Mouse (Mus musculus) CD8-positive naive resting alpha-beta T cell, adult 2 months (primary cell): ENCODE data around the gene 1700011L22Rik.

Experiments
- DNase-seq, 2 experiments: peaks; one replicate each; pipeline ENCODE4 v3.0.0; 2022; ENCODE audit warnings: low read depth in 2 of 2, low spot score in 2 of 2

Gene 1700011L22Rik

GRCm38 (mm10) chr8:79248470-79248869 lies at the start of gene 1700011L22Rik:
Gene 1700011L22Rik (minus strand): TSS chr8:79248570.
- no peak for DNase-seq

GRCm38 (mm10) chr8:79297763-79298162 lies 49.4 kb upstream of the 1700011L22Rik start:
- no peak for DNase-seq

DNA sequence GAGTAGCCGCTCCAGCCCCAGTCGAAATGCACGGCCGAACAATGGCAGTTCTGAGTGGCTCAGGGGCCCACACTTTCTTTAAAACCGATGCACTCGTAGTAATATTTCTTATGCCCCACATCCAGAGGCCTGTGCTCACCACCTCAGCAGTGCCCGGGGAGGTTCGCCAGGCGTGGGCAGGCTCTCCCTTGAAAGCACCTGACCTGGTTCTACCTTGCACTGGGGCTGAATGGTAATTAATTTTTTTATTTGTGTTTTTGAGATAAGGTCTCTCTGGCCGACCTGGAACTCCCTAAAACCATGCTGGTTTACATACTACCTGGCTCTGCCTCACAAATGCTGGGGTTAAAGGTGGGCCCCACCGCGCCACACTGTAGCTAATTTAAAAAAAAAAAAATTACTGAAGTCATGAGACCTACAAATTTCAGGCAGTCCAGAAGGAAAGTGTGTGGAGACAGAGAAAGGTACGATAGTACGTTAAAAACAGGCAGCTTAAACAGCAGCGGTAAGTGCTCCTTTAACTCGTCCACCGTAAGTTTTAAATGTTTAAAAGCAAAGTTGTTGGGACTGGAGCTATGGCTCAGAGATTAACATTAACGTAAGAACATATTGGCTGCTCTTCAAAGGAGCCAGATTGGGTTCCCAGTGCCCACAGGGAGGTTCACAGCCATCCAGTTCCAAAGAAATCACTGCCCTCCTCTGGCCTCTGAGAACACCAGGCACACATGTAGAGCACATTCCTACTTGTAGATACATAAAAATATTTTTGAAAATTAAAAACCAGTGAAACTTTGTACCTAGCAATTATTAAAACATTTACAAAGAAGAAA lies 47.1 kb upstream of the 1700011L22Rik start:
- DNase-seq, result no peak

DNA sequence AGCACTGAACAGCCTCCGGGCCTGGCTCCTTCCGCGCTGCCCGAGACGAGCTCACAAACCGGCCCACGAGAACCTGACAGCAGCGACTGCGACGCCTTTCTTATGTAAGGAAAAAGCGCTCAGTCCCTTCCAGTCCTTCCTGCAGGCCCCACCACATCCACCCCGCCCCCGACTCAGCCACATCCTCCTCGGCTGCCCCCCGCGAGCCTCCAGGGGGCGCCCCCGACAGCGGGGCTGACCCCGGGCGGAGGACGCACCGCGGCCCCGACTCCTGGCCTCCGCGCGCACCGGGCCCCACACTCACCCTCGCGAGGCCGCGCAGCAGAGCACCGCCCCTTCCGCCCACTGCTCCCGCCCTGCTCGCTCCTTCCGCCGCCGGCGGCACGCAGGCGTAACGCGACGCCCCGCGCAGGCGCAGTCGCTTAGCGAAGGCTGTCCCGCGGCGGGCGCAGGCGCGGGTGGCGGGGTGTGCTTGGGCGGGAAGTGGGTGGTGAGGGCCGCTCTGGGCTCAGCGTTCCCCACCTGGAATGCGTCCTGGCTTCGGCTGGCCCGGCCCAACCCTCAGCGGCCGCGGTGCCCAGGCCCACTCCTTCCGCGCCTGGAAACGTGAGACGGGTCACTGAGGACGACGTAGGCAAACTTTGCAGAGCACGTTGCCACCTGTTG lies 46.4 kb upstream of the 1700011L22Rik start, which contains the start of gene Mmaa:
Mmaa (minus strand) TSS at position 328 of the 666 bp plus-strand sequence.
- DNase-seq, result peak; percentile 97 to 98

DNA sequence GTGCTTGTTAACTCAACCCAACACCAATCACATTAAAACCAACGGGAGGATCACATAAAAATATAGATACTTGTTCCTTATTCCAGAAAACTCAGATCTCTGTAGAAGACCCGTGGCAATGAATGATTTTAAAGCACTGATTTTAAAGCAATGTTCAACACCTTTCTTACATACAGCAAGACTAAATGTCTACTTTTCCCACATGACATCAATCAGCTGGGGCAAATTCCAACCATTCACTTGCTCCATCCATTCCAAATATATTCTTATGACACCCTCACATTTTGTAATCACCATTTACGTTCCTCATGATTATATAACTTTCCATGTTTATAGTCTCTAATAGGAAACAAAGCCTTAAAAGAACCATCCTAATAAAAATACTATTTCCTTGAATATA lies 45.5 kb upstream of the 1700011L22Rik start:
- DNase-seq, result no peak

- DNase-seq, result no peak
Measured at GRCm38 (mm10) chr8:79292712-79293264, 44.4 kb upstream of the 1700011L22Rik start.

DNA sequence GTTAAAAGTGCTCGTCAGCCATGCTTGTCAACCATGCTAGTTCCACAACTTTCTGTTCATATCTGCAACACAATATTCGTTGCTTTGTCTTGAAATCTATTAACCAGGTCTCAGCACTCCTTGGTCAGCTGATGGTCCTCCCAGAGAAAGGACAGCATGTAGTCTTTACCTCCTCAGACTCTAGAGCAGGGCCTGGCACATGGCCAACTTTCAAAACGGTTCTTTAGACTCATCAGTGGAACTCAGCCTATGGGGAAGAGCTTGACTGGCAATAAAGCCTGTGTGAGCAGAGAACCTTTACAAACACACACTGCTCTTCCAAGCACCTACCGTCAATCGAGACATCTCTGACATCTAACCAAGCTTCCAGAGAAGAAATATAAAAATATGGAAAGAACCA lies 41.2 kb upstream of the 1700011L22Rik start:
- DNase-seq, result no peak

GRCm38 (mm10) chr8:79288681-79289080 lies 40.3 kb upstream of the 1700011L22Rik start:
- DNase-seq, result no peak

DNA sequence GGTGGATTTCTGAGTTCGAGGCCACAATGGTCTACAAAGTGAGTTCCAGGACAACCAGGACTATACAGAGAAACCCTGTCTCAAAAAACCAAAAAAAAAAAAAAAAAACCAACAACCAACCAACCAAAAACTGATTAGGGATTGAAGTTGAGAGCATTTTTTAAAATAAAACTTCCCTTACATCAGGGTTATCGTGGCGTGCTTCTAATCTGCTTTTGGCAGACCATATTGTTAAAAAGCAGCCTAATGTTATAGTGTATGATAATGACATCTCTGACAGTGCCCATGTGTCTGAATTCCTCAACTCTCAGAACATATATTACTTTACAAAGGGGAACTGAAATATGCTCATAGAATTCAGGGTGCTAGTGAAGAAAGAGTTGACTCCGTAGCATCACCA lies 39.9 kb upstream of the 1700011L22Rik start:
- DNase-seq, result no peak

GRCm38 (mm10) chr8:79286424-79286823 lies 38.1 kb upstream of the 1700011L22Rik start:
- no peak for DNase-seq

- DNase-seq, result no peak
Measured at GRCm38 (mm10) chr8:79284626-79285025, 36.3 kb upstream of the 1700011L22Rik start.

DNA sequence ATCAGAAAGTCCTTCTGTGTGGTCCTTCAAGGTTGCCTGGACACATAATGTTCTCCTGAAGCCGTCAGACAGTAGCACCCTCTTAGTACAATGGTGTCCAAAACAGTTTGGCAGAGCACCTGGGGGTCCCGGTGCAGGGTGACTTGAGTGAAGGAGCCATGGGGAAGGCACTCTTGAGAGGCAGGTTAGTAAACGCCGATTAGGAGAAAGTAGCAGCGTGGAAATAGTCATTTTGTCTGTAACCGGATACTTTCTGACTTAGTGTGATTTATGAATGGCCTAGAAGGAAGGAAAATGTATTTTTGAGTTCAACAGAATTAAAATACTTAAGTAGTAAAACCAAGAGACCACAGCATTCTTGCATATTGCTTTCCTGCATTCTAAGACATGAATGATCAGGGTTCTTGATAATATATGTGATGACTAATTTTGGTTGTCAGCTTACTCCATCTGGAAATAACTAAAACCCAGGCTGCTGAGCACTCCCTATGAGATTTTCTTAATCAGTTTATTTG lies 33.1 kb upstream of the 1700011L22Rik start:
- DNase-seq, result no peak

DNA sequence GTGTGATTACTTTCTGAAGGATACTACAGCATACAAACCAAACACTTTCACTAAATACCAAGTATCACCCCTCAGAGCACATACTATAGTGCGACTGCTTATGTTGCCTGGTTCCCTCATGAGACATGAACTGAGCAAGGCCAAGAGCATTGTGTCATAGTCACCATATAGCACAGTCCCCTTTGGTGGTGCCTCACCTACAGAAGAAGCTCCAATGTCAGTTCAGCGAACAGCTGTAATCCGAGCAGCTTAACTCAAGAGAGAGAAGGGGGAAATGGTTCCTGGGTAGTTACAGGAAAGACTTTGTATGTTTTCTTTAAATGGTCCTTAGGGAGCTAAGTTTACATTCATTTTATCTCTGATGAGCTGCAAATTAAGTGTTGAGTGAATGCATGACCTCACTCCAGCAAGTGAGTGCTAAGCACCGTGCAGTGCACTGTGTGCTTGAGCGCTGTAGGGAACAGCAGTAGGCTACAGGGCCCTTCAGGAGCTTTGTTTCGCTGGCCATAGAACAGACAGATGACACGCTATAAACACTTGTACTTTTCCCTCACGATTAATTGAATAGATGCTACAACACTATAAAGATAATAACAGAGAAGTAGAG lies 29.0 kb upstream of the 1700011L22Rik start:
- no peak for DNase-seq

DNA sequence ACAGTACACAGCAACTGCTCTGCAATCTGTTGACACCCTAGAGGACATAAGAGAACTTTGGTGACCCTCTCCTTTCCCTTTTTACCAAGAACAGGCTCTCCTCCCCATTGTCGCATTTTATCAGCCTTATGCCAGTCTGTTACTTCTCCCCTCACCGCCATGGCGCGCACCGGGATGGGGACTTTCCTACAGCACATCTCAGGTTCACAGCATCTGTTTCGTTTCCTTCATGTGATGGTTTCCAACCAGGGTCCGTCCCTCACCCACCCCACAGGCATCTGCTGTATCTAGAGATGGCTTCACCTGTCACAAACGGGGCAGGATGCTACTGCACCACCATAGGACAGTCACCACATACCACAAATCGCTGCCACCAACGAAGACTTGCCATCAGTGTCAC lies 26.6 kb upstream of the 1700011L22Rik start:
- no peak for DNase-seq

- no peak for DNase-seq
Measured at GRCm38 (mm10) chr8:79273776-79274175, 25.4 kb upstream of the 1700011L22Rik start.

GRCm38 (mm10) chr8:79272676-79273075 lies 24.3 kb upstream of the 1700011L22Rik start:
- DNase-seq, result no peak

DNA sequence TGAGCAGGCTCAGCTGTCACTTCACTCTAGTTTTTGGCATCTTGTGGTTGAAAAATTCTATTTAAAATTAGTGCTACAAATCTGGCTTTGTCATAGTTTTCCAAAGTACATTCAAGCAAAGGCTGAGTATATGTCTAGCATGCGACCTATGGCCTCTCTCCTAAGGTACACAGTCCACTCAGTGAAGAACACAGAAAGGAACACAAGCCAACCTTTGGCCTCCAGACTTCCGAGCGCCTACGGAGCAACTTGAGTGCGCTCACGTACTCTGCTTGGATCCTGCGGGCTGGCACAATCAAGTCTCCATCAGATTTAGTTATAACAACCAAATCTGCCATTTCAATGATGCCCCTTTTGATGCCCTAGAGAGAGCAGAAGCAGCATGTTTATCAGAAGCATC lies 20.6 kb upstream of the 1700011L22Rik start:
- DNase-seq, result no peak

- DNase-seq, result no peak
Measured at GRCm38 (mm10) chr8:79261920-79262319, 13.6 kb upstream of the 1700011L22Rik start.

DNA sequence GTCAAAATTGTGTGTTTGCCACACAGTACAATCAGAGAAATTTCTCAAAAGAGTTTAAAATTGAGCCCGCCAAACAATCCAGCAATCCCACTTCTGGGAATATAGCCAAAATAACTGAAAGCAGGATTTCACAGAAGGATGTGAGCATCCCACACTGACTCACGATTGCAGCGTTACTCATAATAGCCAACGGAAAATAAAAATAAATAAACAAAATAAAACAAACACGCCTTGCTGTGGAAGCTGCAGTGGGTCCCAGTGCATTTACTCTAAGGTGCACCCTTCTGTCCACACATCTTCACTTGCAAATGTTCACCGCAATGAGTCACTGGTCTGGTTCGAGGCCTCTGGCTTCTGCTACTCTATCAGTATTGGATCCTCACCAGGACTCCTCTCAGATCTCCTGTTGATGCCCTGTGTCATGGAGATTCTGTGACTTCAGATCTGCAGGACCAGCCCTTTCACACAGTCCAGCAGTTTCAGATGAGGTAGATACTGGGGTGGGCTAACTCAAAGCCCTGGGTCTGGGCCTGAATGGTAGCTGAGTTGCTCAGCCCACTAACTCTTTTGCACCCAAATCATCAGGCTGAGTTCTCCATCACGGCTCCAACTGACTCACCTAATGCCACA lies 7.8 kb upstream of the 1700011L22Rik start:
- no peak for DNase-seq

DNA sequence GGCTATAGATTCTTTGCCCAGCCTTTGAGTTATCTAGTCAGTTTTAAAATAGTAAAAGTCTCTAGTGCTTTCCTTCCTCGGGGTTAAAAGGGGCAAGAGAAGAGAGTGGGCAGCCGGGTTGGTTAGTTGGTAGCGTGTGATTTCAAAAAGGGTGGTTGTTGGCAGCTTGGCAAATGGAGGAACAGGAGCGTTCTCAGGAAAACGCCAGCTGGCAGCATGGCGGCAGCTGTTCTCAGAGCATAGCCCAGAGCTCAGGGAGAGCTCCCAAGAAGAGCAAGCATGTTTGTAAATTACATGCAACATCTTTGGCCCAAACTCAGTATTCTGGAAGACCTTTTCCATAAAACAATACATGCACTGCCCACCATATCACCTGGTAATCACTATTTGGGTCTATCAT lies 5.4 kb upstream of the 1700011L22Rik start:
- DNase-seq, result no peak

DNA sequence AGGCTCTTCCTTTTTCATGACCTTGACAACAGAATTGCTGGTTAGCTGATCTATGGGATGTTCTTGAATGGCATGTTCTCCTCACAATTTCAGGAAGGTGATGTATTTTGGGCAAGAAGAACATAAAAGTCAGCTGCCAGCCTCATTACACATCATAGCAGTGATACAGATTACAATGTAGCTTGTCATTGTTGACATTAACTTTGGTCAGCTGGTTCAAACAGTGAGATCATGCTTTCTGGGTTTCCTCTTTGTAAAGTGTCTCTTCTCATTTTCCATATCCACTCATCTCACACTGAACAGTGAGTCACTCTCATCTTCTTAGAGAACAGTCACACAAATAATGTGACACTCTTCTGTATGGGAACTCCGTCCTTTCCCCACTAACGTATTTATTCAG lies 4.9 kb downstream of the 1700011L22Rik start:
- DNase-seq, result no peak
